ENCODE assay signal across 15 mouse cellular contexts in the genomic region with DNA sequence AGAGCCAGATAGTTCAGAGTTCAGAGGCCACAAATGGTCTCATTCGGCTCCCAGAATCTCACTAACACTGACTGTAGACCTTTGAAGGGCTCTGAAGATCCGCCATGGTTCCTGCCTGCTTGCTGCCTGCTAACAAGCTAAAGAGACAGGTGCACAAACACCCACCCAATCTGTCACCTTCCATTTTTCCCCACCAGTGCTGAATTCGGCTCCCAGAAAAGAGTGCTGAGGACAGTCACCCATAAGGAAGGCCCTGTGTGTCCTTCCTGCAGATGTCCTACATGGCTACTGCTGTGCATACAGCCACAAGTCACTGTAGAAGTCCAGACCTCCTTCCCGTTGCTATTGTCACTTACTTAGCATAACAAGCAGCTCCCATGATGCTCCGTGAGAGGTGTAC. TPM values are rescaled to one million over a fixed set of nuclear protein-coding genes. Genes with fewer than 3 reads are reported as not detected.
"Had no signal": no experiment of that assay in that cellular context is flagged by ENCODE, and none has a peak within 500 bp of the region (broad histone marks: within the 10 kb centered on the region; RNA-seq: fewer than 3 reads in every experiment).

No protein-coding gene starts in this region.

- H3K27me3 ChIP-seq: liver, embryonic 13.5 days; neural tube, embryonic 12.5 days; neural tube, embryonic 15.5 days; stomach, embryonic 15.5 days had no signal

- H3K4me3 ChIP-seq: liver, embryonic 13.5 days; neural tube, embryonic 12.5 days; neural tube, embryonic 15.5 days; stomach, embryonic 15.5 days had no signal

- H3K27ac ChIP-seq: liver, embryonic 13.5 days; neural tube, embryonic 12.5 days; neural tube, embryonic 15.5 days; stomach, embryonic 15.5 days had no signal

- H3K4me1 ChIP-seq: liver, embryonic 13.5 days; stomach, embryonic 15.5 days had no signal

- DNase-seq: kidney, adult 18-20 months; kidney, adult 9 months; kidney, postnatal 14 days; liver, embryonic 13.5 days; lung, adult 2 months; lung, postnatal 14 days; lung, postnatal 4 days; midbrain, embryonic 14.5 days; spleen, adult 18-20 months; thymus, postnatal 25 days had no signal

RNA-seq across cellular contexts. Expression of gene Rbfox3, which starts 16.6 kb away (rescaled TPM):
- total RNA-seq: megakaryocyte progenitor cell, adult 5-6 weeks; megakaryocyte-erythroid progenitor cell, adult 5-6 weeks had no signal
